Mouse (Mus musculus): ENCODE measurements at regions not wholly inside any gene's neighbourhood (a gene's known extent, or its start where the extent isn't known, plus 50 kb on each side); places are given as distances from the start of the nearest gene placed in this dataset.

- no peaks in the 10 kb centered on the region for H3K36me3 ChIP-seq
- ATAC-seq (ENCODE audit: insufficient read depth, low FRiP score, low read depth): no peak
- H3K9ac ChIP-seq: no peak overlapping the region
- no peak overlapping the region for H3K27ac ChIP-seq
- no peak overlapping the region for H3K4me2 ChIP-seq
- H3K4me1 ChIP-seq: no peaks in the 10 kb centered on the region
- WGBS: 79% methylated on average over 7 of the region's 7 CpGs
- H3K27me3 ChIP-seq (replicated peaks): no peaks in the 10 kb centered on the region
- no peak overlapping the region for H3K4me3 ChIP-seq (replicated peaks)
- H3K9me3 ChIP-seq: no peaks in the 10 kb centered on the region
Observed at GRCm38 (mm10) chr3:34137984-34138383, 56.9 kb upstream of the Dnajc19 start.

- ATAC-seq (ENCODE audit: insufficient read depth, low FRiP score, low read depth): no peak
- H3K9ac ChIP-seq: no peak overlapping the region
- no peak overlapping the region for H3K4me3 ChIP-seq (replicated peaks)
- H3K27ac ChIP-seq: no peak overlapping the region
- no peaks in the 10 kb centered on the region for H3K4me1 ChIP-seq
- H3K36me3 ChIP-seq: no peaks in the 10 kb centered on the region
- no peak overlapping the region for H3K4me2 ChIP-seq
- H3K9me3 ChIP-seq: no peaks in the 10 kb centered on the region
- H3K27me3 ChIP-seq (replicated peaks): no peaks in the 10 kb centered on the region
- 74% methylated on average over 2 of the region's 2 CpGs for WGBS
Observed at GRCm38 (mm10) chr3:34136385-34136784, 55.3 kb upstream of the Dnajc19 start.
